Mouse (Mus musculus) embryo, embryonic 11.5 days (tissue): ENCODE data around the gene 2810021J22Rik.

Source experiments
- DNase-seq: peaks from one replicate; pipeline ENCODE4 v3.0.0-alpha.2; 2012; ENCODE audit warnings: low read depth, low spot score

The 2810021J22Rik gene

DNA sequence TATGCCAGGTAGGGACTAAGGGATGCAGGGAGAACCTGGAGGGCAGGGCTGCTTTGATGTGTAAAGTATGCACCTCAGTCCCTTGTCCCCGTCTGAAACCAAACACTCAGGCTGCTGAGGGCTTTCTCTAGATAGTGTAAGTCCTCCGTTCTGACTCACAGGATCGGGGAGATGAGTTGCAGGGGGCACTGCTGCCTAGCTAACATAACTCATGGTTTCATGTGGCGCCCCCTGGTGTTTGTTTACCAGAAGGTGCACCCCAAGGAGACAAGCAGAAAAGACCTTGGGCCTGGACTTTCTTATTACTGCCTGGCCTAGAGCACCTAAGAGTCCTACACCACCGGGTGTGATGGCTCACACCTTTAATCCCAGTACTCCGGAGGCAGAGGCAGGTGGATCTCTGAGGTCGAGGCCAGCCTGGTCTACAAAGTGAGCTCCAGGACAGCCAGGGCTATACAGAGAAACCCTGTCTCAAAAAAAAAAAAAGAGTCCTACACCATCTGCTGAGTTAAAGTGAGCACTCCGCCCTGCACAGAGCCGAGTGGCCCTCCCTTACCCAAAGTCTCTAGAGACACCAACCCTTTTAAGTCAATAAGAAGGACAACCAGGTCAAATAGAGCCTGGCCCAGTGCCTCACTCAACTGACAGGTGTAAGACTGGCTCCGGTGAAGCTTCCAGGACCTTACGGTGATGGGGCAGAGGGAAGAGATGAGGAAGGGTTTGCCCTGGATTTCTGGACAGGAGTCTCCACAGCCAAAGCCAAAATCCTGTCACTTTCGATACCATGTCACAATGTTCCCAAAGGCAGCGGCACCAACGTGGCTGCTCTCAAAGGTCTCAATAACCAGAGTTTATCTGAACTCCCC is 50.1 kb downstream of the 2810021J22Rik start:
- DNase-seq, result no peak

DNA sequence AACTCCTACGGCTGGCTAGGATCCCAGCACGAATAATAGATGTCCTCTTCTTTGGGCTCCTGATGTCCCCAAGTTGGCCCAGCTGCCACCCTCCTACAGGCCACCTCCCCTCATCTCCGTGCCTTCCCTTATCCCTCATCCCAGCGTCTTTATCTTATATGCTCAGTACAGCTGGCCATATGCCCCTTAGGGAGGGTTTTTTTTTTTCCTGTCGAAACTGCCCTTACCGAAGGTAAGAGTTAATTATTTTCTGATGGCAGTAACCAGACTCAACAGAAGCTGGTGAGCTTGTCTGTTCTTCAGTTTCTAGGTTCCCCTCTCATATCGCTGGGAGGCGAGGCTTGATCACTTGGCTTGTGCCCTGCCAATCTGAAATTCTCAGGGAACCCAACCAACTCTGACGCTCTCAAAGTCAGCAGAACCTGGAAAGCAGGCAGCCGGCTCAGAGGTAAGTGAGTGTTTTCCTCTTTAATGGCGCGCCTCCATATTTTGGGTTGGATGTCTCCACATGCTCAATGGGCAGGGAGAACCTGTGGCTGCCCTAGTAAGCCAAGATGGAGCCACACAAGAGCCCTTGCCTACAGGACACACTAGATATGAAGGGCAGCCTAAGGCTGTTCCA is 50.8 kb downstream of the 2810021J22Rik start, which contains the start of gene Btnl10:
Gene Btnl10, plus strand, starts transcription at position 164 of the 622 bp plus-strand sequence.
- no peak for DNase-seq

DNA sequence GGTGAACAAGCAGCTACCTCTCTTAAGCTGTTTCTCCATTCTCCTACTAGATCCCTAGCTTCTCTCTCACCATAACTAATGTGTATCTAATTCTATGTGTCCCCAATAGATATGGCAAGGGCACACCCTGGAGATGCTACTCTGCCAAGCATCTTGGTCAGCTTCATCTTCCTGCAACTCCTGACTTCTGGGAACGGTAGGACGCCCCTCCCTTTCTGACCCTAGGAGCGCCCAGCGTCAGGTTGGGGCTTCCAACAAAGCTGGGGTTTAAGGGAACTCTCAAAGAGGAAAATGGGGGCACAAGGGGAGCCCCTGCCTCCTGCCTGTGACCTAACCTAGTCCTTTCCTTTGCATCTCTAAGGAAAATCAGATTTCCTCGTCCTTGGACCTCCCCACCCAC is 51.7 kb downstream of the 2810021J22Rik start:
- DNase-seq, result no peak

DNA sequence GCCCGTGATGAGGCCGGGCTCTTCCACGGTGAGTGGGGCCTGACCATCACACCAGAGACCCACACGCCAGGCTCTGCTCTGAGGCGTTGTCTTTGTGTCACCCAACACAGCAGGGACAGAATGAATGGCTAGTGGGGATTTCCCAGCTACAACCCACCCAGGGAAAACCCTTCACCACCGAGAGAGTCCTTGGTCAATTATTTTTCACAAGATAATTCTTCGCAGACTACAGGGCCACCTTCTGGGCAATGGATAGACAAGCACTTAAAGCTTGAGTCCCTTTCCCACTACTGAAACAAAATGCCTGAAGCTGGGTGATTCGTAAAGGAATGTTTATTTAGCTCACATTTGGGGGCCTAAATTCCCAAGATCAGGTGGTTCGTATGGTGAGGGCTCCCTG is 55.4 kb downstream of the 2810021J22Rik start:
- no peak for DNase-seq

DNA sequence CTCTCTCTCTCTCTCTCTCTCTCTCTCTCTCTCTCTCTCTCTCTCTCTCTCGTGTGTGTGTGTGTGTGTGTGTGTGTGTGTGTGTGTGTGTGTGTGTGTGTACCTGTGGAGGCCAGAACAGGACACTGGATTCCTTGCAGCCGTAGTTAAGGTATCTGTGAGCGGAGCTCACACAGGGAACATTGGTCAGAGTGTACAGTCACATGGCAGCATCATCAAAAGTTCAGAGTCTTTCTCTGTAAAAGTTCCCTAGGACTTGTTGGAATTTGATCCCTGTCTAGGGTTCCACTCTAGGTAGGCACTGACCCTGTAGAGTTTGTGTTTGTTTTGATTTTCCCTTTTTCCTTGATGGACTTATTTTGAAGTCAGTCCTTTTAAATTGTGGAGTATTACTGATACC is 59.6 kb downstream of the 2810021J22Rik start:
- no peak for DNase-seq

DNA sequence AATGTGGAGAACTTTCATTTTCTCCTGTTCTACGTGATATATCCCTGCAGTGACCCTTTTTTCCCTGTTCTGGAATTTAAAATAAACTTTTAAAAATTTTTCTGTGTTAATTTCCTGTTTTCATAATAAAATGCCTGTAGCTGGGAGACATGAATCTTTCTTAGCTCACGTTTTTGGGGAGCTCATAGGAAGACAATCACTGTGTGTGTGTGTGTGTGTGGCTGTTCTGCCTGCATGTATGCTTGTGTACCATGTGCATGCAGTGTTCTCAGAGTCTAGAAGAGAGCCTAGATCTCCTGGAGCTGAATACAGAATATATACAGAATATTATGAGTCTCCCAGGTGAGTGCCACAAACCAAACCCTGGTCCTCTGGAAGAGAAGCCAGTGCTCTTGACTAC is 60.0 kb downstream of the 2810021J22Rik start:
- no peak for DNase-seq

DNA sequence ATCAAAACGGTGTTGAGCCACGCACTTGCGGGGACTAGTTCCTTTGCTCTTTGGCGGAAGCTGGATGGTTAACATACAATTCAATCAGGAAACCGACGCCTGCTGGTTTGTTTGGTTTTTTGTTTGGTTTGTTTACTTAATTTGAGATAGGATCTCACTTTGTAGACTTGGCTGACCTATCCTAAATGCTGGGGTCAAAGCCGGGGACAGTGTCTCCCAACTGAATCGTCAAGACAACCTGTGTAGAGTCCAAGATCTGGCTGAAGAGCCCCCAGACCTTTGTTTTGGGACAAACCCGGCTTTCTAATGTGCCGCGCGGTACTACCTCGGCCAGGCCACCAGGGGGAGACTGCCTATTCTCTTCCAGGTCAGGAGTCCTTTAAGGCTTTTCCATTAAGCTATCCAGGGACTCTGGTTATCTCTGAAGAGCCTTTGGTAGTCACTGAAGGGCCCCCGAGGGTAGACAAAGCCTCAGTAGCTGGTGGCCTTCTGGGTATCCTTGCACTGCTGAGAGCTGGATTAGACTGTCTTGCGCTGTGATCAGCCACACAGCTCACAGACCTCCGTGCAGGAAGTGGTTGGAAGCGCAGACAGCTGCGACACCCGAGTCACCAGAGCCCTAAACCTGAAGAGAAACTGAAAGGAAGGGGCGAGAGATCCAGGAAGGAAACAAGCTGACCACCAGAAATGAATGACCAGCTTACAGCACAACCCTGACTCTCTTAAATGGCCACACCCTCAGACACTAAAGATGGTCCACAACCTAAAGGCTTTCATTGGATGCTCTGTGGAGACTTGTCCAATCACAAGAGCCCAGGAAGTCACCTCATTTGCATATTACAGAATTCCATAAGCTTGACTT is 61.0 kb downstream of the 2810021J22Rik start:
- no peak for DNase-seq

DNA sequence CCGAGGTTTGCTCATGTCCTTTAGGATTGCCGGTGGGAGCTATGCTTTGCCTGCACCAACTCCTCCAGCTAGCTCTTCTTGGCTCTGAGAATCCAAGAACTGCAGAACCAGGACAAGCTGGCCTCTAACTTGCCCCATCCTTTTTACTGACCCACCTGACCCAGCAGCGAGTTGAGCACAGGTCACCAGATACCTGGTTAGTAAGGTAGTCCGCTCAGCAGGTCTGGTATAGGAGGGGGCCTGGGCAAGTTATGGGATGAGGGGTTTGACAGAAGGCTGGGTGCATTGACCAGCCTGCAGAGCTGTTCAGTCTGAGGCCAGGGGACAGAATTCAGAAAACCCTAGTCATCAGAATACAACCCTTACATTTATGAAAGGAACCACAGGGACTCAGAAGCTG is 62.0 kb downstream of the 2810021J22Rik start:
- DNase-seq, result no peak

DNA sequence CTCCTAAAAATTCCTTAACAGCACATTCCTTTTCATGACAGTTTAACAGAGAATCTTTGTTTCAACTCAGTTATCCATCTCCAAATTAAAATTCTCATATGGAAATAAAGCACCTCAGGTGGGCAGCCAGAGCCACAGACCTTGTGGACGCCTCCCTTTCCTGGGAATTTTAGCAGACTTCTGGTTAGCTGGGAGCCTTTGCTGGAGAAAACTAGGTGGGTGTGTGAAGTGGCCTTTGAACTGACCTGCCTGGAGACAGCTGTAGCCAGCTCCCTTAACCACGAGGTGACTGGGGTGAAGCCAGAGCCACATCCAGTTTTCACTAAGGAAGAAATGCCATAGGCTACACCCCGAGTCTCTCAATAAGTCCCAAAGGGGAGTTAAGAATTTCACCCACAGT is 62.6 kb downstream of the 2810021J22Rik start:
- DNase-seq, result no peak

DNA sequence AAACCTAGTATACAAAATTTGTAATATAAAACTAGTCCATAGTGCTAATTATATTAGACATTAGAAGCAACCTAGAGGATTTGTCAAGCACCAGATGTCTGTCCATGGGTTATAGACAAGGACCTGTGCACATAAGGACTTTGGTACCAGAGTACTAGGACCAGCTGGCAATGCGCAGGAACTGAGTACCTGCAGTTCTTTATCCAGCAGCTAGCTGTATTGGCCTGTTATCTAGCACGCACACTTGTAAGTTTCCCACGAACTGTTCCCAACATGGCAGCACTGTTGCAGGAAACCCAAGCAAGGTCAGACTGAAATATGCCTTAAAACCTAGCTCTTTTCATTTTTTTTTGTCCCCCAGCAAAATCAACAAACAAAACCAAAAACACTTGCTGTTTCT is 63.2 kb downstream of the 2810021J22Rik start:
- no peak for DNase-seq

DNA sequence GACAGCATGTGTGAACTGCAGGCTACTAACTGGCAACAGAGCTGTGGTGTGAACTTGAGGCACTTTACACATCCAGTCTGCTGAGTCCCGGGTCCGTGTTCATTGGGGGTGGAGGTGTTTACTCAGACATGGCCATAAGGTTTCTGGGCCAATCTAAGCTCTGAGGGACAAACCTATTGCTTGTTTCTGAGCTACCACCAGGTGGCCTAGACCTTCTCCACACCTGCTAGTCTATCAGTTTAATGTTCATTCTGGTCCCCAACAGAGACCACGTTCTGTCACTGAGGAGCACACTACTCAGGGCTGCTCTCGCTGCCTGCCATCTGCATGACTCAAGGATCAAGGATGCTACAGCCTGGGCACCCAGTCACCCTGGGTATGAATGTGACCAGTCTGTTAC is 64.6 kb downstream of the 2810021J22Rik start:
- no peak for DNase-seq
